ENCODE assay signal across 26 mouse cellular contexts in the genomic region with DNA sequence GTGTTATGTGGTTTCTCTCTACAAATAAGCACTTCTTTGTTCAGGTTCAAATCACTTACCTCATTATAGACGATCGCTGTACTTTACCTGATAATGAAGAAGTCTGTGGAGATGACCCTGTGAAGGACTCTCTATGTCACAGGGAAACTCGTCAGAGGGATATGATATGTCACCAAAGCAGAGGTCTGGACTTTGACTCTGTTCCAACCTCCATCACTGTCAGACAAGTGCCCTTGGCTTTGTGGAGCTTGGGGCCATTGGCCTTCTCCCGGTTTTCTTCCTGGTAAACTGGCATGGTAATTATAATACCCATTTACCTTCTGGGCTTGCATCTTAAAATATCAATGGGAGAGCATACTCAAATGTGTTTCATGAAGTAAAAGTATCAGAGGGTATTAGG.
"Had no signal": no experiment of that assay in that cellular context is flagged by ENCODE, and none has a peak within 500 bp of the region (broad histone marks: within the 10 kb centered on the region; RNA-seq: fewer than 3 reads in every experiment).

No protein-coding gene starts in this region.

- H3K4me2 ChIP-seq: heart, embryonic 13.5 days; heart, embryonic 15.5 days; hindbrain, embryonic 13.5 days; hindbrain, embryonic 15.5 days; kidney, embryonic 15.5 days; limb, embryonic 13.5 days; limb, embryonic 15.5 days had no signal

- H3K9ac ChIP-seq: heart, embryonic 13.5 days; heart, embryonic 15.5 days; hindbrain, embryonic 13.5 days; hindbrain, embryonic 15.5 days; kidney, embryonic 15.5 days; limb, embryonic 13.5 days; limb, embryonic 15.5 days; liver, embryonic 14.5 days had no signal

- H3K4me1 ChIP-seq: heart, embryonic 10.5 days; heart, embryonic 15.5 days; hindbrain, embryonic 15.5 days; kidney, embryonic 15.5 days; limb, embryonic 15.5 days had no signal

- H3K27ac ChIP-seq: heart, embryonic 10.5 days; heart, embryonic 13.5 days; heart, embryonic 15.5 days; hindbrain, embryonic 13.5 days; hindbrain, embryonic 15.5 days; hindbrain, postnatal 0 days; kidney, embryonic 15.5 days; kidney, postnatal 0 days; limb, embryonic 13.5 days; limb, embryonic 15.5 days; liver, embryonic 14.5 days had no signal

- H3K36me3 ChIP-seq: heart, embryonic 10.5 days; heart, embryonic 13.5 days; heart, embryonic 15.5 days; hindbrain, embryonic 13.5 days; hindbrain, embryonic 15.5 days; kidney, embryonic 15.5 days; limb, embryonic 13.5 days; limb, embryonic 15.5 days had no signal

- H3K27me3 ChIP-seq: heart, embryonic 13.5 days; heart, embryonic 15.5 days; hindbrain, embryonic 13.5 days; hindbrain, embryonic 15.5 days; kidney, embryonic 15.5 days; limb, embryonic 13.5 days; limb, embryonic 15.5 days had no signal

- ATAC-seq: hindbrain, postnatal 0 days; intestine, embryonic 16.5 days had no signal

- H3K9me3 ChIP-seq: heart, embryonic 10.5 days; heart, embryonic 13.5 days; heart, embryonic 15.5 days; hindbrain, embryonic 13.5 days; hindbrain, embryonic 15.5 days; kidney, embryonic 15.5 days; limb, embryonic 13.5 days; limb, embryonic 15.5 days had no signal

- H3K4me3 ChIP-seq: heart, embryonic 10.5 days; heart, embryonic 13.5 days; heart, embryonic 15.5 days; hindbrain, embryonic 13.5 days; hindbrain, embryonic 15.5 days; kidney, embryonic 15.5 days; limb, embryonic 13.5 days; limb, embryonic 15.5 days had no signal

- DNase-seq: gastrocnemius, postnatal 14 days; gastrocnemius, postnatal 36 days; heart, adult 18-20 months; heart, postnatal 14 days; heart, postnatal 36 days; kidney, adult 11 months; kidney, adult 2 months; kidney, adult 9 months; kidney, postnatal 14 days; kidney, postnatal 36 days; layer of hippocampus, adult 9-11 months; layer of hippocampus, postnatal 36 days; left cerebral cortex, postnatal 4 days; lung, adult 18-20 months had no signal
